Mouse (Mus musculus) intestine, postnatal 0 days (tissue): ENCODE measurements around the gene Fmn2. TPM values are rescaled to one million over a fixed set of nuclear protein-coding genes. Genes with fewer than 3 reads are reported as not detected.
A peak's percentile ranks its signal among the peaks of the same experiment; 100 is the strongest.

Experiments
- ATAC-seq: fragments of 200-750 bp; cut with Nextera tagmentation; 2 replicates; pipeline ENCODE4 v1.8.0; 2017; ENCODE audit warnings: mild to moderate bottlenecking, moderate TSS enrichment, moderate library complexity
- H3K27ac ChIP-seq: fragments of 300-500 bp; sonication (generic); 2 replicates; pipeline ENCODE4 v1.5.1; 2014; ENCODE audit warnings: mild to moderate bottlenecking, low read depth, low read length, moderate library complexity
- H3K27me3 ChIP-seq: fragments of 300-500 bp; sonication (generic); replicated peaks from 2 replicates; pipeline ENCODE4 v1.6.1; 2014; ENCODE audit warnings: low read length, mixed read lengths; ENCODE audit not compliant: control insufficient read depth, insufficient read depth
- H3K36me3 ChIP-seq: fragments of 300-500 bp; sonication (generic); 2 replicates; pipeline ENCODE4 v1.6.1; 2014; ENCODE audit warnings: mild to moderate bottlenecking, moderate library complexity; ENCODE audit not compliant: control insufficient read depth, insufficient read depth
- H3K4me1 ChIP-seq: fragments of 300-500 bp; sonication (generic); replicated peaks from 2 replicates; pipeline ENCODE4 v1.6.1; 2014; ENCODE audit warnings: antibody characterized with exemption, low read length, mixed read lengths; ENCODE audit not compliant: control insufficient read depth, insufficient read depth
- H3K4me2 ChIP-seq: fragments of 300-500 bp; sonication (generic); replicated peaks from 2 replicates; pipeline ENCODE4 v1.6.1; 2014; ENCODE audit warnings: low read depth, mild to moderate bottlenecking, moderate library complexity
- H3K4me3 ChIP-seq: fragments of 300-500 bp; sonication (generic); 2 replicates; pipeline ENCODE4 v1.5.1; 2014; ENCODE audit warnings: low read depth, low read length
- H3K9ac ChIP-seq: fragments of 300-500 bp; sonication (generic); 2 replicates; pipeline ENCODE4 v1.6.1; 2014; ENCODE audit warnings: mild to moderate bottlenecking, low read depth, low read length
- H3K9me3 ChIP-seq: fragments of 300-500 bp; sonication (generic); 2 replicates; pipeline ENCODE4 v1.6.1; 2016; ENCODE audit warnings: mixed run types; ENCODE audit not compliant: control insufficient read depth
- CTCF ChIP-seq: sonication (generic); IDR thresholded peaks from 2 replicates; pipeline ENCODE4 v1.5.1; 2016; ENCODE audit warnings: low read depth, mild to moderate bottlenecking, control low read depth, antibody characterized with exemption, moderate library complexity
- WGBS: fragments of 180-500 bp; shearing (Covaris S2); extraction: QIAGEN DNeasy Blood & Tissue Kit; methylation state at CpG from one replicate; pipeline ENCODE4 v1.1.7; 2014; 5-methylcytosine and 5-hydroxymethylcytosine counted together
- polyA plus RNA-seq: library from polyadenylated mRNA; unstranded; fragments of >200 nt; fragmentation: Nextera tagmentation; extraction: Ambion mirVana; gene quantifications from 2 replicates; pipeline ENCODE4 v1.2.1, GENCODE M21; 2015

Gene Fmn2
- polyA plus RNA-seq: 0.25 and 0.30 TPM in 2 replicates

GRCm38 (mm10) chr1:174501661-174502030 lies at the start of gene Fmn2:
Gene Fmn2, plus strand, starts transcription at chr1:174501825.
- H3K27ac ChIP-seq: no peak within 1 kb of the TSS
- no peak for TF ChIP-seq CTCF

GRCm38 (mm10) chr1:174455100-174455499 lies 46.5 kb upstream of the Fmn2 start:
- Histone ChIP-seq H3K4me1 (no peaks in the 10 kb centered on the region), H3K27me3 (no peaks in the 10 kb centered on the region), H3K4me2 (no peak overlapping the region), H3K9ac (no peak overlapping the region), H3K4me3 (no peak overlapping the region), H3K36me3 (no peaks in the 10 kb centered on the region), H3K27ac (no peak overlapping the region), H3K9me3 (no peaks in the 10 kb centered on the region)
- TF ChIP-seq CTCF: no peak
- 83% methylated on average over 2 of the region's 2 CpGs for WGBS
- ATAC-seq: no peak

More at GRCm38 (mm10) chr1:174501661-174502030, at the start of gene Fmn2:
- Histone ChIP-seq H3K4me1 (no peaks in the 10 kb centered on the region), H3K36me3 (no peaks in the 10 kb centered on the region), H3K9ac (0 out of 2 replicates have a peak within 1 kb of the TSS, but pooled peaks have one; percentile 17), H3K9me3 (no peaks in the 10 kb centered on the region), H3K4me3 (peak within 1 kb of the TSS; percentile 47), H3K27me3 (peaks cover 18% of the 10 kb centered on the region), H3K4me2 (peak within 1 kb of the TSS; percentile 78)
- peak; percentile 43; the same call in 1 of the 2 replicates for ATAC-seq
- WGBS: under 1% methylated on average over 29 of the region's 29 CpGs

- Histone ChIP-seq H3K9me3 (no peaks in the 10 kb centered on the region), H3K4me2 (no peak overlapping the region), H3K4me3 (no peak overlapping the region), H3K27me3 (no peaks in the 10 kb centered on the region), H3K9ac (no peak overlapping the region), H3K36me3 (no peaks in the 10 kb centered on the region), H3K4me1 (no peaks in the 10 kb centered on the region), H3K27ac (no peak overlapping the region)
- no peak for TF ChIP-seq CTCF
- 90% methylated on average over 3 of the region's 3 CpGs for WGBS
- no peak for ATAC-seq
Observed at GRCm38 (mm10) chr1:174465385-174465784, 36.2 kb upstream of the Fmn2 start.

GRCm38 (mm10) chr1:174466240-174466639 lies 35.4 kb upstream of the Fmn2 start:
- Histone ChIP-seq H3K27me3 (no peaks in the 10 kb centered on the region), H3K9me3 (no peaks in the 10 kb centered on the region), H3K4me2 (no peak overlapping the region), H3K36me3 (no peaks in the 10 kb centered on the region), H3K4me3 (no peak overlapping the region), H3K27ac (no peak overlapping the region), H3K4me1 (no peaks in the 10 kb centered on the region), H3K9ac (no peak overlapping the region)
- peak; percentile 71 for TF ChIP-seq CTCF
- no peak for ATAC-seq
- 18% methylated on average over 2 of the region's 2 CpGs for WGBS

GRCm38 (mm10) chr1:174469736-174470135 lies 31.9 kb upstream of the Fmn2 start:
- no peak for ATAC-seq
- H3K36me3 ChIP-seq: no peaks in the 10 kb centered on the region
- H3K27me3 ChIP-seq: no peaks in the 10 kb centered on the region
- H3K4me3 ChIP-seq: no peak overlapping the region
- TF ChIP-seq CTCF: peak; percentile 97
- no peaks in the 10 kb centered on the region for H3K9me3 ChIP-seq
- H3K27ac ChIP-seq: no peak overlapping the region
- no peaks in the 10 kb centered on the region for H3K4me1 ChIP-seq
- H3K4me2 ChIP-seq: no peak overlapping the region
- no peak overlapping the region for H3K9ac ChIP-seq
- 6% methylated on average over 6 of the region's 6 CpGs for WGBS

GRCm38 (mm10) chr1:174482567-174482966 lies 19.1 kb upstream of the Fmn2 start:
- H3K9ac ChIP-seq: no peak overlapping the region
- no peaks in the 10 kb centered on the region for H3K9me3 ChIP-seq
- no peaks in the 10 kb centered on the region for H3K27me3 ChIP-seq
- no peak overlapping the region for H3K4me3 ChIP-seq
- 84% methylated on average over 6 of the region's 6 CpGs for WGBS
- H3K4me1 ChIP-seq: no peaks in the 10 kb centered on the region
- no peak overlapping the region for H3K4me2 ChIP-seq
- no peaks in the 10 kb centered on the region for H3K36me3 ChIP-seq
- no peak for ATAC-seq
- H3K27ac ChIP-seq: no peak overlapping the region
- no peak for TF ChIP-seq CTCF

- Histone ChIP-seq H3K27ac (no peak overlapping the region), H3K36me3 (no peaks in the 10 kb centered on the region), H3K4me1 (no peaks in the 10 kb centered on the region), H3K4me3 (no peak overlapping the region), H3K4me2 (no peak overlapping the region), H3K9ac (no peak overlapping the region), H3K9me3 (no peaks in the 10 kb centered on the region), H3K27me3 (peaks cover 18% of the 10 kb centered on the region)
- no peak for TF ChIP-seq CTCF
- WGBS: 58% methylated on average over 4 of the region's 4 CpGs
- no peak for ATAC-seq
Observed at GRCm38 (mm10) chr1:174500064-174500463, 1.6 kb upstream of the Fmn2 start.
